Mouse (Mus musculus) yolk sac, embryonic 10.5 days (tissue): Measurements from ENCODE around the gene Ppp1r3f.

Source experiments
- DNase-seq: peaks from one replicate; pipeline ENCODE4 v3.0.0-alpha.2; 2017; ENCODE audit warnings: low spot score

The Ppp1r3f gene

DNA sequence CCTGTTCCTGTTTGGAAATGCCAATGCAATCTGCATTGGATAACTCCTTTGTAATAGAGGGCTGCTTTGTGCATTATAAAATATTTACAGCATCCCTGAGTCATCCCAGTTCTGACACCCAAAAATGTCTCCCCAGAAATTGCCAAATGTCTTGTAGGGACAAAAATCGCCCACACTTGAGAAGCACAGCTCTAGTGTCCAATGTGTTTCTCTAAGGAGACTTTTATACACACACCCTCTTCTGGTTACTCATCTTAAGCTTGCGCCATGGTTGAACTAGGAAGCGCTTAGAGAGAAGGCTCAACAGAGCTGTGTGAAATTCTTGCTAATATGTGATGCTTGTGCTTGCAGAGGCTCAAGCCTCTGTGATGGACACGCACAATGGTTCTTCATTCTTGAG, 20.6 kb downstream of the Ppp1r3f start:
- no peak for DNase-seq

DNA sequence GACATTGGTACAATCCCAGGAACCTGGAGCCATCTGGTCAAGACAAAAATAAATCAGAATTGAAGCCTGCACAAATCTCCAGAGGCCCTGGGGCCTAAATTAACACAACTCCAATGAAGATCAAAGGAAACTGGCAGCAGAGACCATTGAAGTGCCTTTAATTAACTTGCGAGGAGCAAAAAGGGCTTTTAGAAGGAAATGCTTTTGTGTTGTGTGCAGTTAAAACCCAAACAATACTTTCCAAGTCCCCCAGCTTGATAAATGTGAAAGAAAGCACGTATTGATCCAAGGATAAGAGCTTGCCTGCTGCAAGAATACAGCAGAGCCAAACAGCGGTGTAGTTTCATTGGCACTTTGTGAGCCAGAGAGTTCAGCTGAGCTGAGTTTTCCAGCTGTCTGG, 49.1 kb downstream of the Ppp1r3f start:
- no peak for DNase-seq
